Mouse (Mus musculus): ENCODE measurements around the gene Atxn7l2.

DNA sequence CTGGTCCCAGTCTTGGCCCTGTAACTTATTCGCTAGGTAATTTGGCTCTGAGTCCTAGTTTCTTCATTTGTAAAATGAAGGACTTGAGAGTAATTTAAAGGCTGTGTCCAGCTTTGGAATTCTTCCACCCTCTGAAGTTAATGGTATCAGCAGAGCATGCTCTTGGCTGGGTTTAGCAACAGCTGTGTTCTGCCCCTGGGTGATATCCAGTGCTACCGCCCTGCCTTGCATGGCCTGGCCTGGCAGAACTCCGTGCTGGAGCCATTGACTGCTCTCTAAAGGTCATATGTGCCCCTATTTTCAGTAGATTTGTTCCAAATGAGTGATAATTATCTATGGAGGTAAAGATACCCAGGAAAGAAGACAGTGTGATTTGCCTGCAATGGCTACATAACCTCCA is 9.9 kb upstream of the Atxn7l2 start:
- TF ChIP-seq CTCF (IDR thresholded peaks at IDR 0.05; ENCODE audit: low read depth, low read length), result no peak
- no peak for TF ChIP-seq POLR2A (IDR thresholded peaks at IDR 0.05; ENCODE audit: extremely low read depth, insufficient read depth, low read length)
